Mouse (Mus musculus) neural tube, embryonic 14.5 days (tissue): ENCODE measurements at regions not wholly inside any gene's neighbourhood (a gene's known extent, or its start where the extent isn't known, plus 50 kb on each side); places are given as distances from the start of the nearest gene placed in this dataset.

Experiments
- ATAC-seq: fragments of 200-750 bp; cut with Nextera tagmentation; 2 replicates; pipeline ENCODE4 v1.8.0; 2017; ENCODE audit warnings: low read depth, mild to moderate bottlenecking, moderate TSS enrichment, moderate library complexity
- H3K27ac ChIP-seq: fragments of 300-500 bp; sonication (generic); 2 replicates; pipeline ENCODE4 v1.5.1; 2014; ENCODE audit warnings: low read depth, mild to moderate bottlenecking, control low read depth, low read length, moderate library complexity, mixed read lengths
- H3K27me3 ChIP-seq: fragments of 300-500 bp; sonication (generic); 2 replicates; pipeline ENCODE4 v1.6.1; 2014; ENCODE audit warnings: low read length; ENCODE audit not compliant: control insufficient read depth, insufficient read depth
- H3K36me3 ChIP-seq: fragments of 300-500 bp; sonication (generic); 2 replicates; pipeline ENCODE4 v1.6.1; 2014; ENCODE audit warnings: low read length, mixed read lengths; ENCODE audit not compliant: control insufficient read depth, insufficient read depth
- H3K4me1 ChIP-seq: fragments of 300-500 bp; sonication (generic); 2 replicates; pipeline ENCODE4 v1.6.1; 2014; ENCODE audit warnings: low read length; ENCODE audit not compliant: control insufficient read depth, insufficient read depth
- H3K4me2 ChIP-seq: fragments of 300-500 bp; sonication (generic); 2 replicates; pipeline ENCODE4 v1.6.1; 2014; ENCODE audit warnings: mild to moderate bottlenecking, low read depth, low read length, control low read depth
- H3K4me3 ChIP-seq: fragments of 300-500 bp; sonication (generic); 2 replicates; pipeline ENCODE4 v1.5.1; 2014; ENCODE audit warnings: low read depth, low read length, control low read depth, mixed read lengths
- H3K9ac ChIP-seq: fragments of 300-500 bp; sonication (generic); replicated peaks from 2 replicates; pipeline ENCODE4 v1.6.1; 2014; ENCODE audit warnings: low read depth, mild to moderate bottlenecking, control low read depth, low read length, mixed read lengths
- H3K9me3 ChIP-seq: fragments of 300-500 bp; sonication (generic); 2 replicates; pipeline ENCODE4 v1.6.1; 2016; ENCODE audit warnings: low read length; ENCODE audit not compliant: control insufficient read depth
- WGBS: fragments of 180-500 bp; shearing (Covaris S2); extraction: QIAGEN DNeasy Blood & Tissue Kit; methylation state at CpG from one replicate; pipeline ENCODE4 v1.1.7; 2014; 5-methylcytosine and 5-hydroxymethylcytosine counted together

- Histone ChIP-seq H3K4me2 (no peak overlapping the region), H3K9me3 (no peaks in the 10 kb centered on the region), H3K36me3 (no peaks in the 10 kb centered on the region), H3K9ac (no peak overlapping the region), H3K4me3 (no peak overlapping the region), H3K4me1 (no peaks in the 10 kb centered on the region), H3K27me3 (no peaks in the 10 kb centered on the region), H3K27ac (no peak overlapping the region)
- no peak for ATAC-seq
- WGBS, result 93% methylated on average over 2 of the region's 2 CpGs
Observed at GRCm38 (mm10) chr1:121773988-121774387, 206.2 kb upstream of the Ddx18 start.

DNA sequence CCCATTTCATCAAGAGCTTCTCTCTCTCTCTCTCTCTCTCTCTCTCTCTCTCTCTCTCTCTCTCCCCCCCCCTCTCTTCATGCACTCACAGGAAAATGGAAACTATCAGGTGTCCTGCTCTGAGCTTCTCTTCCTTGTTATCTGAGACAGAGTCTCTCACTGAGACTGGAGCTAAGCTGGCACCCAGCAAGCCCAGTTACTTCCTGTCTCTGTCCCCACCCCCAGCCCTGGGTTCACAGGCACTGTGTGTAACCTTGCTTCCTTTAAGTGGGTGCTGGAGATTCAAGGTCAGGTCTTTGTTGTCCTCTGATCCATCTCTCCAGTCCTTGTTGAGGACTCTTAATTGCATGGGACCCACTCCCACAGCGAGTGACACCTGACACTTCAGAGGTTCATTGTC lies 203.7 kb upstream of the Ddx18 start:
- H3K36me3 ChIP-seq, result no peaks in the 10 kb centered on the region
- H3K9ac ChIP-seq, result no peak overlapping the region
- ATAC-seq, result no peak
- H3K4me2 ChIP-seq, result no peak overlapping the region
- no peak overlapping the region for H3K27ac ChIP-seq
- no peaks in the 10 kb centered on the region for H3K27me3 ChIP-seq
- no peaks in the 10 kb centered on the region for H3K9me3 ChIP-seq
- H3K4me1 ChIP-seq, result no peaks in the 10 kb centered on the region
- WGBS, result 82% methylated on average over 1 of the region's 1 CpGs
- no peak overlapping the region for H3K4me3 ChIP-seq

- Histone ChIP-seq H3K4me3 (no peak overlapping the region), H3K27me3 (no peaks in the 10 kb centered on the region), H3K36me3 (no peaks in the 10 kb centered on the region), H3K4me2 (no peak overlapping the region), H3K9me3 (no peaks in the 10 kb centered on the region), H3K4me1 (no peaks in the 10 kb centered on the region), H3K27ac (no peak overlapping the region), H3K9ac (no peak overlapping the region)
- no peak for ATAC-seq
- 25% methylated on average over 12 of the region's 12 CpGs for WGBS
Observed at GRCm38 (mm10) chr1:121770936-121771335, 203.1 kb upstream of the Ddx18 start.

DNA sequence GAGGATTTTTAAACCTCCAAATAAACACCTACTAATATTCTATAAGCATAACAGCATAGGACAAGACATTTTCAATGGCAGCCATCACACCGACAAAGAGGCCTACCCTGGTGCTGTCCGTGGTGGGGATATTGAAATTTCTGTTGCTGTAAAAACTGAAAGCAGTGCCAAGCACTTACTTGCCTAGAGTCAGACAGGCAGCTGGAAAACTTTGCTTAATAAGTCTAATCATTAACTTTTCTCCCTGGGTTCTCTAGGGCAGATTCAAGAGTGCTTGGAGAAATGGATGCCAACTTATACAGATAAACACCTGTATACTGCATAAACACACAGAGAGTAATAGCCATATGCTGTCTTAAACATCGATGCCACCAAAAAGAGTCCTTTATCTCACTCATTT lies 192.3 kb upstream of the Ddx18 start:
- Histone ChIP-seq H3K4me2 (no peak overlapping the region), H3K9ac (no peak overlapping the region), H3K4me1 (no peaks in the 10 kb centered on the region), H3K36me3 (no peaks in the 10 kb centered on the region), H3K27me3 (no peaks in the 10 kb centered on the region), H3K27ac (no peak overlapping the region), H3K9me3 (no peaks in the 10 kb centered on the region), H3K4me3 (no peak overlapping the region)
- WGBS, result 82% methylated on average over 3 of the region's 3 CpGs
- ATAC-seq, result no peak

DNA sequence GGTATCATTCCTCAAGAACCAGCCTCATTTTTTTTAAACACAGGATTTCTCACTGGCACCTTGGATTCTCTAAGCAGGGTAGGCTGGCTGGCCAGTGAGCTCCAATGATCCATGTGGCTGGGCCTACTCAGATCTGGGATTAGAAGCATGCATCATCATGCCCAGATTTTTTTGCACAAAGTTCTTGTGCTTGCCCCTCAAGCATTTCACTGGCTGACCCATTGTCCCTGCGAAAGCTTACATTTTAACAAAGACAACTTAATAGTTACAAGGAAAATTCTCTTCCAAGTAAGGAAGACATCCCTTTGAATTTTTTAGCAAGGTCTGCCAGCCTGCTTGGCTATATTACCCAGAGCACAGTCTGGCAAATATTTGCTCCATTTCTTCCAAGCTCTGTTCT lies 177.4 kb upstream of the Ddx18 start:
- 90% methylated on average over 1 of the region's 1 CpGs for WGBS
- H3K9ac ChIP-seq, result no peak overlapping the region
- H3K36me3 ChIP-seq, result no peaks in the 10 kb centered on the region
- ATAC-seq, result no peak
- no peaks in the 10 kb centered on the region for H3K4me1 ChIP-seq
- H3K27me3 ChIP-seq, result no peaks in the 10 kb centered on the region
- H3K4me2 ChIP-seq, result no peak overlapping the region
- no peak overlapping the region for H3K4me3 ChIP-seq
- H3K27ac ChIP-seq, result no peak overlapping the region
- no peaks in the 10 kb centered on the region for H3K9me3 ChIP-seq

- Histone ChIP-seq H3K27ac (no peak overlapping the region), H3K4me2 (no peak overlapping the region), H3K9me3 (no peaks in the 10 kb centered on the region), H3K4me3 (no peak overlapping the region), H3K9ac (no peak overlapping the region), H3K27me3 (no peaks in the 10 kb centered on the region), H3K36me3 (no peaks in the 10 kb centered on the region), H3K4me1 (no peaks in the 10 kb centered on the region)
- 69% methylated on average over 11 of the region's 11 CpGs for whole genome bisulfite sequencing
- ATAC-seq, result no peak
Observed at GRCm38 (mm10) chr1:121735113-121735719, 167.4 kb upstream of the Ddx18 start.

DNA sequence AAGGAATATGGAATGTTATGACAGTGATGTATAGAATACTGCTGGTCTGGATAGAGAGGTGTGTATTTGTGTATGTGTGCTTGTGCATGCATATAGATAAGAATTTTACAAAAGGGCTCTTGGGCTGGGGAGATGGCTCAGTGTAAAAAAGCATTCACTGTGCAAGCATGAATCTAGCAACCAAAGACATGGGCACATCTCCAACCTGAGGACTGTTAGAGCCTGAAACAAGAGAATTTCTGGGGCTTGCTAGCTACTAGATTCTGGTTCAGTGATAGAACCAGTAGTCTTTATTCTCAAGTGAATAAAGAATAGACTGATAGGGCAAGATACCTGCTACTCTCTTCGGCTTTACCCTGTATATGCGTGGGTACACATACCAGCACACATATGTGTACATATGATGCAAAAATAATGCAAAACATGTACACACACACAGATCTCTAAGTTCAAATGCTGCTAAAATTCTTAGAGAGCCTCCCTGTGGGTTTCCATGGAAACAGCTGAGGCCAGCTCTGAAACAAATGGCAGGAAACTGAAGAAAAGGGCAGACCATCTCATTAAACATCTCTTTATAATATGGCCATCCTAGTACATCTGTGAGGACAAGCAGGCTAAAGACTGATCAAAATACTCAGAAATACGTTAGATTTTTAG lies 166.8 kb upstream of the Ddx18 start:
- H3K9me3 ChIP-seq, result no peaks in the 10 kb centered on the region
- H3K27me3 ChIP-seq, result no peaks in the 10 kb centered on the region
- H3K27ac ChIP-seq, result no peak overlapping the region
- H3K9ac ChIP-seq, result no peak overlapping the region
- 76% methylated on average over 3 of the region's 3 CpGs for WGBS
- no peak overlapping the region for H3K4me2 ChIP-seq
- no peaks in the 10 kb centered on the region for H3K4me1 ChIP-seq
- no peaks in the 10 kb centered on the region for H3K36me3 ChIP-seq
- no peak; the same call in 1 of the 2 replicates for ATAC-seq
- H3K4me3 ChIP-seq, result no peak overlapping the region

GRCm38 (mm10) chr1:121709317-121709860 lies 141.6 kb upstream of the Ddx18 start:
- H3K27ac ChIP-seq, result no peak overlapping the region
- H3K27me3 ChIP-seq, result no peaks in the 10 kb centered on the region
- no peak overlapping the region for H3K9ac ChIP-seq
- no peak overlapping the region for H3K4me2 ChIP-seq
- H3K4me3 ChIP-seq, result no peak overlapping the region
- H3K9me3 ChIP-seq, result no peaks in the 10 kb centered on the region
- ATAC-seq, result no peak
- no peaks in the 10 kb centered on the region for H3K36me3 ChIP-seq
- WGBS, result 60% methylated on average over 9 of the region's 9 CpGs
- no peaks in the 10 kb centered on the region for H3K4me1 ChIP-seq

DNA sequence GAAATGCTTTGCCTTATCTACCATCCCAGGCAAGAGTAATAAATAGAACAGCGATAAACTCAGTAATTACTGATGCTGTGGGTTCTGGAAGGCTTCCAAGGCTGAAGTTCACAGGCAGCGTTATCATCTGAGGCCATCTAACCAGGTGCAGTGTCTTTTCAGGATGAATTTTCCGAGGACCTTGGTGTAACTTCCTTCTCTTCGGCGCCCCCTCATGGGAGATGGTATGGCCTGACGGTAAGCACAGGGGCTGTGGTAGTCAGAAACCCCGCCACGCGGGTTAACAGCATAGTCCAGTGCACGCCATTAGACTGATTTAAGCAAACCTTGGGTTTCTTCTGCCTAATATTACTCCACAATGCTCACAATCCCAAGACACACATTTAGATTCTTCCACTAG lies 140.5 kb upstream of the Ddx18 start:
- H3K4me3 ChIP-seq, result no peak overlapping the region
- no peaks in the 10 kb centered on the region for H3K4me1 ChIP-seq
- no peak for ATAC-seq
- H3K27me3 ChIP-seq, result no peaks in the 10 kb centered on the region
- no peak overlapping the region for H3K27ac ChIP-seq
- H3K9ac ChIP-seq, result no peak overlapping the region
- H3K9me3 ChIP-seq, result no peaks in the 10 kb centered on the region
- no peaks in the 10 kb centered on the region for H3K36me3 ChIP-seq
- no peak overlapping the region for H3K4me2 ChIP-seq
- WGBS, result 70% methylated on average over 10 of the region's 10 CpGs
